Mouse (Mus musculus) thymus, adult 2 months (tissue): Measurements from ENCODE around the gene Sat2.

ENCODE experiments used
- CTCF ChIP-seq: fragments of 200-500 bp; IDR thresholded peaks from 2 replicates; pipeline ENCODE4 v1.5.1; 2012; ENCODE audit warnings: mild to moderate bottlenecking, control low read depth, low read length, moderate library complexity, borderline replicate concordance; ENCODE audit not compliant: control insufficient read depth, poor library complexity, insufficient read depth; ENCODE audit errors: extremely low read depth
- POLR2A ChIP-seq: fragments of 200-500 bp; IDR thresholded peaks from 2 replicates; pipeline ENCODE4 v1.6.1; 2012; ENCODE audit warnings: mild to moderate bottlenecking, low read length, control low read depth, moderate library complexity; ENCODE audit not compliant: control insufficient read depth, poor library complexity, insufficient read depth; ENCODE audit errors: extremely low read depth

DNA sequence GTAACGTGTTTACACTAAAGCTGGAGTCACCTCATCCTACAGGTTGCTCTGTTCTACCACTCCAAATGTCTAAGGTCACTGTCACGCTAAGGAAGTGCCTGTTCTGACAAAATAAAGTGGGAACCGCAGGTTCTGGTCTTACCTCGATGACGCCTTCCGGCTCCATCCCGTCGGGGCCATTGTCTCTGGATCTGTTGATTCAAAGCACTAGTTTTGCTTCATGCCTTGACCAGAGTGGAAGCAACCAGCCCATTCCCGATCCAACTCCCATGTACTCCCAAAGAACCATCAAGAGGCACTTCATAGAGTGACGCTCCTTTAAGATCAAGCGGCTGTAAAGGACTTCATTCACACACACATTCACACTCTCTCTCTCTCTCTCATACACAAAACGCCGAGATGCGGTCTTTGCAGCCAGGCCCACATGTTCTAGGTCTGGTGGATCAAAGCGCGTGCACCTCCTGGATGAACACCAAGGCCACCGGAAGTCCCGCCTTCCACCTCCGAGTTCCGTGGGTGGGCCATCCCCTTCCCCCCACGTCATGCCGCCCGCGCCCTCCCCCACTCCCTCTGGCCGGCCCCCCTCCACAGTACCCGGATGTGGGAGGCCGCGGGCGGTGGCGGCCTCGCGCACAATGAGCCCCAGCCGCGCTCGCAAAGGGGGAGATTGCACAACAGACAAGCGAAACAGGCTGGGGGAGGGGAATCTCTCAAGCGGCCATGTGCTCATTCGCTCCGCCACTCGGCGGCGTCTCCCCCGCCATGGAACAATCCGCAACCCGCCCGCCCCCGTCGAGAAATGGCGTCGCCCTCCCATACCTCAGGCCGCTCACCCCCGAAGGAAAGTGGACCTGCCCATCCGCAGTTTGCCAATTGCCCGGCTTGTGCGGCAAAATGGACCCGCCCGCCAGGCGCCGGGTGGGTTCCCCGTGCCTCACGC lies 49.2 kb downstream of the Sat2 start:
- TF ChIP-seq POLR2A, result peak; percentile 67
- TF ChIP-seq CTCF, result no peak
